Mouse (Mus musculus): ENCODE results near the gene Capn8.
"Not testable (repeated sequence)": the region's sequence is repeated elsewhere in the genome, so short reads cannot be mapped to it uniquely, and the experiment has no call there.

Capn8 gene

DNA sequence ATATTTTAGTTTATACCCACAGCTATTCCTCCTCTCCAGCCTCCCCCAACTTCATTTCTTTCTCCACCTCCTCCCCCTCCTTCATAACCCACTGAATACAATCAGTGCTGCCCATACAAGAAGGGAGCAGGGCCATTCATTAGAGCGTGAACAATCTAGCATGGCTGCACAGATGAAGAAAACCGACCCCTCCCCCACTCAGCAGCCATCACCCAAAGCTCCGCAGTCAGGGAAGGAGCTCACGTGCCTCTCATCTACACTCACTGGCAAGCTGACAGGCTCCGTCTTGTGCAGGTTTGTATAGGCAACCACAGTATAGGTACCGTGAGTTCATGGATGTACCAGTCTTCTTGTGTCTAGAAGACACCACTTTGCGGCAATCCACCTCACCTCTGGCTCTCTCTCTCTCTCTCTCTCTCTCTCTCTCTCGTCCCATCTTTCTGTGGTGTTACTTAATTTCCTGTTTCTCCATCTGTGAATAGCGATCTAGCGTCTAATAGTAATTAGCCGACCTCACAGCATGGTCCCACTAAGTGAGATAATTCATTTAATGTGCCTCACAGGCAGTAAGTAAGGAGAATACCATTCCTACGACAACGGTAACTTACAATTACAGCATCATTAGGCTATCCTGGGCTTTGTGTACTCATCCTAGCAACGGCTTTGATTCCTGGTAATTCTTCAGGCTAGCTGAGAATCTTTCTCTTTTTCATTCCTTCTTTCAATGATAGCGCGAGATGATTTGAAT lies 53.6 kb downstream of the Capn8 start:
- DNase-seq, result no peak

- DNase-seq, result no peak
Observed at GRCm38 (mm10) chr1:182620470-182620869, 55.7 kb downstream of the Capn8 start.

DNA sequence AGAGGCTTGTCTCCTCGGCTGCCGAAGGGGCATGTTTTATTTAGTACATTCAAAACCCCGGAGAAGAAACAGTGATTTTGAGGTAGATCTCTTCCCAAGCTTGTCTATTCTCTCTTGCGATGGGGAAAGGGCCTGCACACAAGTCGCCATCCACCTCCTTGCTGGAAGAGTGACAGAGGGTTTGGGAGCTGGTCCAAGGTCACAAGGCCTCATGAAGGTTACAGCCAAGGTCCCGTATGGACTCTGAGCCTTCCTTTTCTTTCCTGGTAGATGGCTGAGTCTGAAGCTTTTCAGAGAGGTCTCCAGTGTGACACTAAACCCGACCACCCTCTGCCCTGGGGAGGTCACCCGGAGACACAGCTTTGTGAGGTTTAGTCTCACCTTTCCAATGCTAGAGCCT lies 56.4 kb downstream of the Capn8 start:
- DNase-seq, result no peak

- no peak for DNase-seq
Observed at GRCm38 (mm10) chr1:182626197-182626596, 61.4 kb downstream of the Capn8 start.

DNA sequence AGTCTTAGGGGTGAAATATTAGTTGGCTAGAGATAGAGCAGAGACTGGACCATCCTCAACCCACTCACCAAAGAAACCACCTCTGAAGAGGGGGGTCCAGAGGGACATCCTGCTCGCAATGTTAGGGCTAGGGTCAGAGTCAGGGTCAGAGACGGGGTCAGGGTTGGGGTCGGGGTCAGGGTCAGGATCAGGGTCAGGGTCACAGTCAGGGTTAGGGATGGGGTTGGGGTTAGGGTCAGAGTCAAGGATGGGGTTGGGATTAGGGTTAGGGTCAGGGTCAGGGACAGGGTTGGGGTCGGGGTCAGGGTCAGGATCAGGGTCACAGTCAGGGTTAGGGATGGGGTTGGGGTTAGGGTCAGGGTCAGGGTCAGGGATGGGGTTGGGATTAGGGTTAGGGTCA lies 64.4 kb downstream of the Capn8 start:
- DNase-seq, result no peak

GRCm38 (mm10) chr1:182633712-182634294 lies 69.0 kb downstream of the Capn8 start:
- no peak for DNase-seq

DNA sequence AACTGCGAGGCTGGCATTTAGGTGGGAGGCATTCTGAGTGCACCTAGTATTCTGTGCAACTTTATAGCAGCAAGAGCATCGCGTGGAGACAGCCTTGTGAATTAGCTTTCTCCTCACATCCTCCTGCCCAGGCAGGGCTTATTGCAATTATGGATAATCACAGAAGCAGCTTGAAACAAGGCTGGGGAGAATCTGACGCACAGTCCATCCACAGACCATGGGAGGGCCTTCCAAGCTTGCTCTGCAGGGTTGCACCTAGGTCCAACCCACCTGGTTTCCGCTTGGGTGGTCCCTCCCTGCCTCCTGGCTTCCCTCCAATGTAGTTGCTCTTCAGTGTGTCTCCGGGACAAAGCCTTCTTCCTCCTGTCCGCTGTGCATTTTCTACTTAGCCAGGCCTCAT lies 74.2 kb downstream of the Capn8 start:
- DNase-seq, result no peak

GRCm38 (mm10) chr1:182639456-182639855 lies 74.6 kb downstream of the Capn8 start:
- DNase-seq, result no peak

DNA sequence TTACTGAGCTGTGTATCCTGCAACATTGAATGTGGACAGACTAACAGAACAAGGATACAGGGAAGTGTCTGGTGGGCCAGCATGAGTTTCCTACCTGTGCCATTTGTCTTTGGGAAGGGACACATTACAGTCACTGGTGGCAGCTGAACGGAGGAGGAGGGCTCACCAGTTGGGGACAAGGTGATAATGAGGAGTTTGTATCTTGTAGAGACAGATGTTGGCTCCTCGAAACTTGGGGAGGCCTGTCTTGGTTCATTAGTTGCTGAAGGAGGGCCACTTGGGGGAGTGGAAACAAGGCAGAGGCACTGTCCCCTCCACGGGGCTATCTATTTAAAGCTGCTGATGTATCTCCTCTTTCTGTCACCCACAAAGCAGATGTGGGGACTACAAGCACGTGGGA lies 75.3 kb downstream of the Capn8 start:
- no peak for DNase-seq

DNA sequence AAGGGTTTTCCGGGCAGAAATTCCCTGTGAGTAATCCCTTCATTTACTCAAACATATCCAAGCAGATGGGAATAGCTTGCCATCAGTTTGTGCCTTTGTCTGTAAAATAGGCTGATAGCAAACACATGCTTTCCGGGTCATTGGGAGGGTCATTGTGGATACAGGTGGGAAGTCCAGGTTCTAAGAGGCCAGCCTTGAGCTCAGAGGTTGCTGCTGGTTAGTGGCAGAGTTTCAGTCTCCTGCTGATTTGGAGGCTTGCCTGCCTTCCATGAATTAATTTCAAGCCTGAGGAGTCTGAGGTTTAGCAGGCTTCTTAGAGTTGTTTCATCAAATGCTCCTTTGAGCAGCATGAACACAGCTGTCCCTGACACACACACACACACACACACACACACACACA lies 78.0 kb downstream of the Capn8 start:
- peak; percentile 14 to 51 for DNase-seq

GRCm38 (mm10) chr1:182644418-182644817 lies 79.6 kb downstream of the Capn8 start:
- DNase-seq, result not testable (repeated sequence)

GRCm38 (mm10) chr1:182645211-182645668 lies 80.4 kb downstream of the Capn8 start:
- no peak for DNase-seq

DNA sequence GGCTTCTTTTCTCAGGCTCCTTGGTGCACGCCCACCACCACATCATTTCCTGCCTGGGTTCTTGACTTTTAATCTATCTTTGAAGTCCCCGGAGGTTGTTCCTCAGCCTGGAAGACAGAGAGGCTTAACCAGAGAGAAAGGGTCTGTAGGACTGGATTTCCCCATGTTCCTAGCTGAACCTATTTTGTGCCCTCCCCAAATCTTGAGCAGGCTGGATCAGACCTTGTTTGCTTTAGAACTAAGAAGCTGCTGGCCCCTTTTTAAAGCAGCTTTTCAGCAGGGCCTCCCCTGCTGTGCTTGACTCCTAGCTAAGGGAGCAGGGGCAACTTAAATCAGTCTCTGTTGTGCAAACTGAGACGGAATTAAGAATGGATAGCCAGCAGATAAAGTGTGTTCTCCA lies 82.0 kb downstream of the Capn8 start:
- no peak for DNase-seq

- DNase-seq, result peak; percentile 64 to 89
Observed at GRCm38 (mm10) chr1:182657760-182658159, 93.0 kb downstream of the Capn8 start.

DNA sequence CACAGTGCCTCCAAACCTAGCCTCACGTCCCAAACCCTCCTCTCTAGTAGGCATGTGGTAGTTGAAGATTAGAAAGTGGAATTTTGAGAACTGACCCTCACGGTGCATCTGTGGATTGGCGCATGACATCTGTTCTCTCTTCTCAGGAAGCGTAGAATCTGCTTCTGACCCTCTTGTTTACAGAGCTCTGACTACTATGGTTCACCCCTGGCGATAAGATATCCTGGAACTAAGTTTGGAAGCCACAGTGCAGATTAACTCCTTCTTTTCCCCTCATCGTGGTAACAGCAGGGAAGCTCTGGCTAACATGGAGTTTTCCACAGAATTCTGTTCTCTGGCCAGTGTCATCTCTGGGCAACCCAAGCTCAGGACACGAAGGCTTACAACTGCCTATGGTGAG lies 95.6 kb downstream of the Capn8 start:
- DNase-seq, result no peak

GRCm38 (mm10) chr1:182663671-182664070 lies 98.9 kb downstream of the Capn8 start:
- DNase-seq, result peak; percentile 30 to 71

DNA sequence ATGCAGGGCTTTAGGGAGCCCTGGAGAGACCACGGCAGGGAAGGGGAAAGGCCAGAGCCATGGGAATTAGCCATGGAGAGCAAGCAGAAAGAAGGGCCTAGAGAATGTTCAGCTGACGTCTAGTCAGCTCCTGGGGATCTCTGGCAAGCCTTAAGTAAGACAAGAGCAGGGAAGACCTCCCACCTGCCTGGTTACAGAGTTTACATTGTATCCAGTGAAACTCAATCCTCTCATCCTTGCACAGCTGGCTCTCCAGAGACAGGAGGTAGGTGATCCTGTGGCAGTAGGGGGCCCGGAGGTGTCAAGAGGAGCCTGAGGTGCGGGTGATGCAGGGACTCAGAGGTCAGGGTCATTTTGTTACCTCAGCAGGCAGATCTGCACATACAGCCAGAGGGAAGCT lies 100.0 kb downstream of the Capn8 start:
- DNase-seq, result no peak

DNA sequence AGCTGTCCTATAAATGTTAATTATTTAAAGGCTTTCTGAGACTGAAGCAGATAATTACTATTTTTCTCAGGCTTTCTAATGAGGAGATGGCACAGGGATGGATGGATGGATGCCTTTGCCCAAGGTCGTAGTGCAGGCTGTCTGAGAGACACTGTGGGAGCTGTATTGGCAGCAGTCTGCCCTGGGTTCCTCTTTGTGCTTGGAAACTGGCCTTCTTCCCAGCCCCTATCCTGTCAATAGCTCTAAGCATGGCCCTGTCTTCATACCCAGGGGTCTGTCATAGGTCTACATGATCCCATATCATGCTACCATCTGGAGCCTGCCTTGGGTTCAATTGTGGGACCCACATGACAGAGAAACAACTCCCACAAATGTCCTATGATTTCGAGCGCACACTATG lies 102.5 kb downstream of the Capn8 start:
- DNase-seq, result no peak

DNA sequence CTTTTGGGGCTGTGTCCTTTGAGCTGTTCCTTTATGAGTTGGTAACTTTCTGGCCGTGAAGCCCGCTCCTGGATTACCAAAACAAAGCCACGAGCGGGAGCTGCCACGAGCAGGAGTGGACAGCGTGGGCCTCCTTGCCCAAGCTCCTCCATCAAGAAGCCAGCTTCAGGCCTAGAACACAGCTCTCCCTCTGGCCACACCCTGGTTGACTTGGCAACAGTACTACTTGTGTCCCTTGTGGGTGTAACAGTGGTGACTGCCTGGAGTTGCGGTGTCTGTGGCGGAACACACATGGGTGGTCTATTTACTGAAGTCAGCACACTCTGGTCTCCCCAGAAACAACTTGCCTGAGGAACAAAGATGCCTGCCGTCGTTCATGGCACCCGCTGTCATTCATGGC lies 104.9 kb downstream of the Capn8 start:
- DNase-seq, result no peak

DNA sequence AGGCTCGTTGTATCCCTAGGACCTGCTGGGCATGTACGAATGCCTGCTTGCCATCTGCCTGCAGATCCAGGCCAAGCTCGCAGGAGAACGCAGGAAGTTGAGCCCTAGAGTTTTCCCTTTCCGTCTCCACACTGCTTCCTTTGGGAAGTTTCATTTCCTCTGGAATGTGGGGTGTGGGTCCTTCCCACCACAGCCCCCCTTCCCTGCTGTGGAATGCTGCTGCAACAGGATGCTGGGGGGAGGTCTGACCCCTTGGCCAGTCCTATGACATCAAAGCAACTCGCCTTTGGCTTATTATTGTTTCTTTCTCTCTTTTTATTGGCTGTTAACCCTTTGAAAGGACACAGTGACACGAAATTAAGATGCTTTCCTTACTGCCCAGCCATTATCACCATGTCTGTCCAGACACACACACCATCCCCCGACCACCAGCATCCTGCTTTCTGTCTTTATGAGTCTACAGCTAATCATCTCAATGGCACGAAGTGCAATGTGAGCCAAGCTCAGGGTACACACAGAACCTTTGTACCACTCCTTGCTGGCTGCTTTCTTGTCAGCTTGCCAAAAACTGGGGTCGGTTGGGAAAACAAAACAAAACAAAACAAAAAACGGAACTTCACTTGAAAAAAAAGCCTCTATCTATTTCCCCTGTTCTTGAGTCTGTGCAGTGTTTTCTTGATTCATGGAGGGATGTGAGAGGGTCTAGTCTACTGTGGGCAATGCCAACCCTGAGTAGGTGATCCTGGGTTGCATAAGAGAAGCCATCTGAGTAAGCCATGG lies 105.9 kb downstream of the Capn8 start:
- DNase-seq, result peak; percentile 49 to 70

GRCm38 (mm10) chr1:182671343-182671624 lies 106.5 kb downstream of the Capn8 start:
- no peak for DNase-seq

DNA sequence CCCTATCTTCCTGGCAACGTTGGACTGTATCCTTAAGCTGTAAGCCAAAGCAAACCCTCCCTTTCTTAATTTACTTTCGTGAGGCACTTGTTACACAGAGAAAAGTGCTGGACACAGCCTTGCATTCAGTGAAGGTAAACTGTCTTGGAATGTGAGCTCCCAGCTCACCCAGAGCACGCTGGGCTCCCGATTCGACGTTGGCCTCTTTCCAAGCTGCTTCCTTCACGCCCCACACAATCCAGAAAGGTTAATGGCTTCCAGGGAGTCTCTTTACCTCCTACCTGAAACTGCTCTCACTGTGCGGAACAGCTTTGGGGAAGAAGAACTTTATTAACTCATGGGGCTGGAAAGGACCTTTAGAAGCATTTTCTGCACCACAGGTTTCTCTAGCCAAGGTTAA lies 110.5 kb downstream of the Capn8 start:
- peak; percentile 33 to 51 for DNase-seq

GRCm38 (mm10) chr1:182678151-182678550 lies 113.3 kb downstream of the Capn8 start:
- DNase-seq, result no peak

- no peak for DNase-seq
Observed at GRCm38 (mm10) chr1:182679169-182679568, 114.4 kb downstream of the Capn8 start.
